30 mouse cellular contexts compared by ENCODE assay signal in the genomic region with DNA sequence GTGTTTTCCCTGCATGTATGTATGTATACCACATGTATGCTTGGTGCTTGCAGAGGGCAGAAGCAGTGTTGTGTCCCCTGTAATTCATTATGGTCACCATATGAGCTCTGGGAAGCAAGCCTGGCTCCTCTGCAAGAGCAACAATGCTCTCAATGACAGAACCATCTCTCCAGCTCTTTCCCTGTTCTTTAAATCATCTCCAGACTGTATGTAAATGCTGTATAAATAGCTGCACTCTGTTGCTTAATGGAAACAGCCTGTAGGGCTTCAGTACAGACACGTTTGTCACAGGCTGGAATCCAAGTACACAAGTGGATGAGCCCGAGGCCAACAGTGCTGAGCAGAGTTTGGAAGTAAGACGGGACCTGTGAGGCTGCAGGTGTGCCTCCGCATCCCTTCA. TPM values are rescaled to one million over a fixed set of nuclear protein-coding genes. Genes with fewer than 3 reads are reported as not detected.
"Had no signal": no experiment of that assay in that cellular context is flagged by ENCODE, and none has a peak within 500 bp of the region (broad histone marks: within the 10 kb centered on the region; RNA-seq: fewer than 3 reads in every experiment).

No protein-coding gene starts in this region.

- H3K27ac ChIP-seq: kidney, postnatal 0 days; layer of hippocampus, adult 2 months; limb, embryonic 12.5 days; liver, embryonic 12.5 days; liver, embryonic 15.5 days; lung, embryonic 15.5 days; midbrain, embryonic 10.5 days; midbrain, embryonic 13.5 days; neural tube, embryonic 13.5 days had no signal

- ATAC-seq: liver, embryonic 12.5 days; midbrain, embryonic 13.5 days; midbrain, embryonic 16.5 days had no signal

- H3K4me3 ChIP-seq: layer of hippocampus, adult 2 months; limb, embryonic 12.5 days; liver, embryonic 12.5 days; liver, embryonic 15.5 days; lung, embryonic 15.5 days; megakaryocyte, embryonic 14.5 days; midbrain, embryonic 10.5 days; midbrain, embryonic 13.5 days; myocyte; neural tube, embryonic 13.5 days had no signal

- H3K9ac ChIP-seq: limb, embryonic 12.5 days; liver, embryonic 12.5 days; liver, embryonic 15.5 days; lung, embryonic 15.5 days; midbrain, embryonic 13.5 days; neural tube, embryonic 13.5 days had no signal

- H3K4me2 ChIP-seq: limb, embryonic 12.5 days; liver, embryonic 12.5 days; liver, embryonic 15.5 days; lung, embryonic 15.5 days; midbrain, embryonic 13.5 days; neural tube, embryonic 13.5 days had no signal

- H3K4me1 ChIP-seq: limb, embryonic 12.5 days; liver, embryonic 12.5 days; liver, embryonic 15.5 days; lung, embryonic 15.5 days; megakaryocyte, embryonic 14.5 days; midbrain, embryonic 10.5 days; midbrain, embryonic 13.5 days; neural tube, embryonic 13.5 days had no signal

- H3K9me3 ChIP-seq: liver, embryonic 12.5 days; liver, embryonic 15.5 days; lung, embryonic 15.5 days; midbrain, embryonic 10.5 days; neural tube, embryonic 13.5 days had no signal

- DNase-seq: kidney, postnatal 25 days; layer of hippocampus, adult 9-11 months; liver; lung, adult 18-20 months; lung, postnatal 10 days; lung, postnatal 36 days; retina, postnatal 1 day; thymus, adult 18-20 months; thymus, postnatal 36 days had no signal

- H3K27me3 ChIP-seq: limb, embryonic 12.5 days; liver, embryonic 15.5 days; lung, embryonic 15.5 days; midbrain, embryonic 13.5 days; neural tube, embryonic 13.5 days had no signal

- H3K36me3 ChIP-seq: limb, embryonic 12.5 days; liver, embryonic 12.5 days; liver, embryonic 15.5 days; lung, embryonic 15.5 days; midbrain, embryonic 10.5 days; midbrain, embryonic 13.5 days; neural tube, embryonic 13.5 days had no signal

RNA-seq across cellular contexts. Expression of a gene that starts 54.7 kb away (rescaled TPM):
- total RNA-seq: layer of hippocampus, adult 2 months; layer of hippocampus, postnatal 25 days; left cerebral cortex, adult 18-20 months; left cerebral cortex, postnatal 36 days; monocyte, adult 5-6 weeks; neutrophil, adult 5-6 weeks had no signal
- polyA plus RNA-seq: kidney, embryonic 14.5 days; kidney, postnatal 0 days; limb, embryonic 12.5 days; liver, embryonic 12.5 days; liver, embryonic 15.5 days; midbrain, embryonic 10.5 days; midbrain, embryonic 13.5 days; midbrain, embryonic 16.5 days; myocyte; neural tube, embryonic 13.5 days; spleen, adult 2 months; stomach, embryonic 16.5 days; testis, adult 2 months had no signal
